ENCODE assay signal across 8 mouse cellular contexts in the genomic region with DNA sequence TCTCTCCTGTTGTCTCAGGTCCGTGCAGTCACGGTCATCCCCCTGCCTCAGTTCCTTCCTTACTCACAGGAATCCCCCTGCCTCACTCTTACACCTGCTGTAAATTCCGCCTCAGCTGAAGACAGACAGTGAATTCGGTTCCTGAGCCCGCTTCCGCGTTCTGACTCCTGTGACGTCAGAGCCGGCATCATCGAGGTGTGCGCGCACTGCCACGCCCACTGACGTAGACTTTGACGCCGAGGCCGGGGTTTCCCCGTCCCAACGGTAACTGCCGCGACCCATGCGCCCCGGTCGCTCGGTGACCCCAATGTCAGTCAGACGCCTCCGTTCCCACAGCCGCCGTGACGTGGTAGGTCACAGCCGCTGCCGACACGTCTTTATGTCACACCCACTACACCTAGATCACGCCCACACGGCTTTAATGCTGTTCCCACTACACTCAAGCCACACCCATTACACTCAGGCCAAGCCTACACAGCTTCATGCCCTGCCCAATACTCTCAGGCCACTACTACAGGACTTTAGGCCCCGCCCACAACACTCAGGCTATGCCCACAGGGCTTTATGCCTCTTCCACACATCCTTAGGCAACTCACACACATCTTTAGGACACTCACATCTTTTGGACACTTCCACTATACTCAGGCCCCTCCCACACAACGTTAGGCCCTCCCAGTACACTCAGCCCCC.
A peak's percentile ranks its signal among the peaks of the same experiment; 100 is the strongest.
DNase-seq lines count a peak whose midpoint lies in the region; ATAC-seq and TF ChIP-seq lines count a peak whose summit lies in the region.

No protein-coding gene starts in this region.

- H3K27me3 ChIP-seq in embryonic facial prominence, embryonic 15.5 days = no peaks in the 10 kb centered on the region
- H3K27me3 ChIP-seq in heart, embryonic 14.5 days (ENCODE audit: control insufficient read depth, insufficient read depth, low read length) = no peaks in the 10 kb centered on the region
- no peaks in the 10 kb centered on the region for H3K27me3 ChIP-seq in liver, postnatal 0 days (ENCODE audit: insufficient read depth, low read length)
- H3K27me3 ChIP-seq in neural tube, embryonic 12.5 days (replicated peaks) = no peaks in the 10 kb centered on the region

- peak overlapping the region; percentile 99 for H3K27ac ChIP-seq in embryonic facial prominence, embryonic 15.5 days (replicated peaks)
- H3K27ac ChIP-seq in heart, embryonic 14.5 days (replicated peaks in 1 of 2; ENCODE audit: control insufficient read depth in 1 of 2, insufficient read depth in 1 of 2, low read depth in 2 of 2, low read length in 2 of 2) = peak overlapping the region; percentile 95 to 98
- peak overlapping the region; percentile 93 for H3K27ac ChIP-seq in liver, postnatal 0 days (ENCODE audit: low read depth)
- peak overlapping the region; percentile 82 for H3K27ac ChIP-seq in neural tube, embryonic 12.5 days

- H3K4me1 ChIP-seq in embryonic facial prominence, embryonic 15.5 days = peaks cover 6% of the 10 kb centered on the region; the same call in 1 of the 2 replicates
- H3K4me1 ChIP-seq in heart, embryonic 14.5 days (ENCODE audit: control insufficient read depth in 2 of 2, insufficient read depth in 2 of 2, low read length in 2 of 2) = 0 out of 4 replicates have a peak, but pooled peaks cover 0 to 4% of the 10 kb centered on the region in 2 experiments
- no peaks in the 10 kb centered on the region for H3K4me1 ChIP-seq in liver, postnatal 0 days (ENCODE audit: insufficient read depth)
- peaks cover 7% of the 10 kb centered on the region; the same call in 1 of the 2 replicates for H3K4me1 ChIP-seq in neural tube, embryonic 12.5 days

- under 1% methylated on average over 37 of the region's 37 CpGs for WGBS in embryonic facial prominence, embryonic 15.5 days
- 1% methylated on average over 37 of the region's 37 CpGs for WGBS in heart, embryonic 14.5 days
- WGBS in liver, postnatal 0 days (ENCODE audit: insufficient replicate concordance) = under 1% methylated on average over 37 of the region's 37 CpGs
- under 1% methylated on average over 37 of the region's 37 CpGs for WGBS in neural tube, embryonic 12.5 days

- TF ChIP-seq CTCF in liver, postnatal 0 days (IDR thresholded peaks at IDR 0.05; ENCODE audit: low read depth) = no peak

- 0 out of 2 replicates have a peak, but pooled peaks cover 3% of the 10 kb centered on the region for H3K9me3 ChIP-seq in embryonic facial prominence, embryonic 15.5 days (replicated peaks)
- H3K9me3 ChIP-seq in heart, embryonic 14.5 days (ENCODE audit: control insufficient read depth, low read length) = peaks cover 16% of the 10 kb centered on the region
- H3K9me3 ChIP-seq in liver, postnatal 0 days (ENCODE audit: low read length) = peaks cover 10% of the 10 kb centered on the region; the same call in 1 of the 2 replicates
- H3K9me3 ChIP-seq in neural tube, embryonic 12.5 days = no peaks in the 10 kb centered on the region; the same call in 1 of the 2 replicates

- H3K9ac ChIP-seq in embryonic facial prominence, embryonic 15.5 days = peak overlapping the region; percentile 40
- peak overlapping the region; percentile 85 for H3K9ac ChIP-seq in heart, embryonic 14.5 days (ENCODE audit: low read length)
- peak overlapping the region; percentile 66 for H3K9ac ChIP-seq in liver, postnatal 0 days (replicated peaks)
- H3K9ac ChIP-seq in neural tube, embryonic 12.5 days = peak overlapping the region; percentile 54

- peak; percentile 63 for ATAC-seq in embryonic facial prominence, embryonic 15.5 days (ENCODE audit: insufficient number of reproducible peaks, low FRiP score, low TSS enrichment, low read depth)
- peak; percentile 62 for ATAC-seq in heart, embryonic 14.5 days (ENCODE audit: insufficient number of reproducible peaks, insufficient read depth, low FRiP score, low read depth)
- ATAC-seq in liver, postnatal 0 days = peak; percentile 59
- ATAC-seq in neural tube, embryonic 12.5 days (ENCODE audit: low FRiP score, low read depth) = peak; percentile 71

- H3K36me3 ChIP-seq in embryonic facial prominence, embryonic 15.5 days = no peaks in the 10 kb centered on the region
- no peaks in the 10 kb centered on the region for H3K36me3 ChIP-seq in heart, embryonic 14.5 days (ENCODE audit: control insufficient read depth, insufficient read depth, low read length)
- H3K36me3 ChIP-seq in liver, postnatal 0 days (replicated peaks; ENCODE audit: insufficient read depth, low read length) = no peaks in the 10 kb centered on the region
- no peaks in the 10 kb centered on the region for H3K36me3 ChIP-seq in neural tube, embryonic 12.5 days

- TF ChIP-seq EP300 in liver, postnatal 0 days (IDR thresholded peaks at IDR 0.05; ENCODE audit: low read depth) = no peak; the same call in 1 of the 2 replicates

- H3K4me3 ChIP-seq in embryonic facial prominence, embryonic 15.5 days (replicated peaks) = peak overlapping the region; percentile 75
- peak overlapping the region; percentile 71 to 75 for H3K4me3 ChIP-seq in heart, embryonic 14.5 days (ENCODE audit: control insufficient read depth in 1 of 2, insufficient read depth in 1 of 2, low read depth in 1 of 2, low read length in 2 of 2)
- H3K4me3 ChIP-seq in liver, postnatal 0 days (ENCODE audit: low read depth, low read length) = peak overlapping the region; percentile 59
- H3K4me3 ChIP-seq in neural tube, embryonic 12.5 days = peak overlapping the region; percentile 56

- DNase-seq in CD4-positive, CD25-positive, alpha-beta regulatory T cell, adult 2 months (ENCODE audit: low read depth, low spot score) = peak; percentile 99
- DNase-seq in adrenal gland, postnatal 4 days (ENCODE audit: low spot score in 2 of 2) = peak; percentile 73 to 79
- DNase-seq in kidney, postnatal 14 days = peak; percentile 93
- peak; percentile 92 for DNase-seq in liver, postnatal 0 days
- peak; percentile 93 for DNase-seq in testis, postnatal 10 days (ENCODE audit: low spot score)

- peak overlapping the region; percentile 55 for H3K4me2 ChIP-seq in embryonic facial prominence, embryonic 15.5 days (replicated peaks)
- peak overlapping the region; percentile 69 for H3K4me2 ChIP-seq in heart, embryonic 14.5 days (ENCODE audit: low read length)
- H3K4me2 ChIP-seq in liver, postnatal 0 days (ENCODE audit: low read depth, low read length) = peak overlapping the region; percentile 72
- peak overlapping the region; percentile 55 for H3K4me2 ChIP-seq in neural tube, embryonic 12.5 days (replicated peaks)

Comparison
In these comparisons a context has a peak if more than half of its experiments do, and no peak if none do; other contexts are left out.
1. Peak in every context shown above with its lines: DNase-seq, ATAC-seq, H3K4me3 ChIP-seq and H3K27ac ChIP-seq.